Mouse (Mus musculus): Measurements from ENCODE around the gene Lipe. TPM values are rescaled to one million over a fixed set of nuclear protein-coding genes. Genes with fewer than 3 reads are reported as not detected.
A peak's percentile ranks its signal among the peaks of the same experiment; 100 is the strongest.
"Not testable (repeated sequence)": the region's sequence is repeated elsewhere in the genome, so short reads cannot be mapped to it uniquely, and the experiment has no call there.

The Lipe gene
- total RNA-seq (2021): 10 to 100 TPM; 12.8 to 42.6 TPM
- long read RNA-seq, experiment 1, partial matches to known transcripts: 1 of 7 reads
- long read RNA-seq, experiment 1, other reads (novel, unspliced or antisense): 6 of 7 reads
- long read RNA-seq, experiment 2, partial matches to known transcripts: 0 of 7 reads
- long read RNA-seq, experiment 2, other reads (novel, unspliced or antisense): 3 of 7 reads

DNA sequence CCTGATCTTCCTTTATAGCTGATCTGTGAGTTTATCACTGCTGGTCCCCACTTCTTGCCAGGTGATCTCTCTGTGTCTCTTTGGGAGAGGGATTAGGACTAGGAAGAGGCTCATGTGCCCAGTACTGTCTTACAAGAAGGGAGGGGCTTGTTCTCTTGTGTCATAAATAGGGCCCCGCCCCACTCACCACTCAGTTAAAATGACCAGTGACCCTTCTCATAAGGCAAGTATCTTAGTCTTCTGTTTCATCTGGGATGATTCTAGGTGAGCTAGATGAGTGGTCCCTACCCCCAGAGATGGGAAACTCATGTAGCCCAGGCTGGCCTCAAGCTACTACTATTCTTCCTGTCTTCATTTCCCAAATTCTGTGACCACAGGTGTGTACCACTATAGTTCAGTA, at the start of gene Lipe:
TSS of gene Lipe (minus strand) at position 101 of the 400 bp plus-strand sequence.
- no peak for DNase-seq

GRCm38 (mm10) chr7:25440816-25441153, 42.3 kb upstream of the Lipe start:
- no peak for DNase-seq

DNA sequence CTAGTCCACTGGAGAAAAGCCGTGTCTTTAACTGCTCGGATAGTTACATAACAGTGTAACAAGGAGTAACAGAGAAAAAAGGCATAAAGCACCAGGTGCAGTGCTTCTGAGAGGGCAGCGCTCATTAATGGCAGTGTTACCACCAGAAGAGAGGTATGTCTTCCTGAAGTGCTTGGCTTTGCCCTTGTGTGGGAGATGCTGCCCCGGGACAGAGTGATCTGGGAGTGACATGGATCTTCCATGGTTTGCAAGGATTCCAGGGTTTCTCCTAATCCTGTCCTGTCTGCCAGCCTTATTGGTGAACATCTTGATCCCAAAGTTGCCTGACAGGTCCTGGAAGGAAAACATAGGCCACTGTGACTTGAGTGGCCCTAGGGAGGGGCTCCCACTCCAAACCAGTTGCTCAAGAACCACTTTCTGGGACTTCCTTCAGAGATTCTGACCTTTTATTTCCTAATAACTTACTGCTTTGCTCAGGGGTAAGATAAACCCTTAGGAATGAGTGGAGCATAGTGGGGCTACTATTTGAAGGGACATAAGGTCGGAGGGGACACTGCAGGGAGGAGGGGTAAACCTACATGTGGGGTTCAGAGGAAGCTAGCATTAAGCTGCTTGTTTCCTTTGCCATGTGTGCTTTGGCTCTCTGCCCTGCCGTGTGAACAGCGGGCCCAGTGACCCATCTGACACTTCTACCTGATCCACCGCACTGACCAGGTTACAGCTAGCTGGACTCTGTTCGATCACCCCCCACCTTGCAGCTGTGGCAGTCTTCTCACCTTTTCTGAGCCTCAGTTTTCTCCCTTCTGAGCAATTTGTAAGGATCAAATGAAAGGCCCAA, 41.7 kb upstream of the Lipe start:
- no peak for DNase-seq

GRCm38 (mm10) chr7:25439124-25439822, 40.8 kb upstream of the Lipe start:
- no peak for DNase-seq

GRCm38 (mm10) chr7:25436704-25437103, 38.2 kb upstream of the Lipe start:
- DNase-seq: no peak

- peak; percentile 33 for DNase-seq
Observed at GRCm38 (mm10) chr7:25436226-25436625, 37.7 kb upstream of the Lipe start.

DNA sequence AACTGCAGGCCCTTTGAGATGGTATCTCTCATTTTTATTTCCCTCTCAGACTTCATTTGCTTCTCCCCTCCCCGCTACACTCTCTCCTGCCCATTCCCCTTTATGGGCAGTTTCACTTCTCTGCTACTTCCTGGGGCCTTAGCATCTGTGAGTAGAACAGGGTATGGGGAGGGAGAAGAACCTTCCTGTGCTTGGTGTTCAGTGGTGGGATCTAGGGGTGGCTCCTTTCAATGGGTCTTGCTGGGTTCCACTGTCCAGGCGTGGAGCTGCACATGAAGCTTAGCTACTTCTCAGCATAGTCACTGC, 37.0 kb upstream of the Lipe start:
- DNase-seq: no peak

GRCm38 (mm10) chr7:25434654-25435545, 36.4 kb upstream of the Lipe start:
- no peak for DNase-seq

GRCm38 (mm10) chr7:25433781-25434560, 35.5 kb upstream of the Lipe start:
- DNase-seq: no peak

DNA sequence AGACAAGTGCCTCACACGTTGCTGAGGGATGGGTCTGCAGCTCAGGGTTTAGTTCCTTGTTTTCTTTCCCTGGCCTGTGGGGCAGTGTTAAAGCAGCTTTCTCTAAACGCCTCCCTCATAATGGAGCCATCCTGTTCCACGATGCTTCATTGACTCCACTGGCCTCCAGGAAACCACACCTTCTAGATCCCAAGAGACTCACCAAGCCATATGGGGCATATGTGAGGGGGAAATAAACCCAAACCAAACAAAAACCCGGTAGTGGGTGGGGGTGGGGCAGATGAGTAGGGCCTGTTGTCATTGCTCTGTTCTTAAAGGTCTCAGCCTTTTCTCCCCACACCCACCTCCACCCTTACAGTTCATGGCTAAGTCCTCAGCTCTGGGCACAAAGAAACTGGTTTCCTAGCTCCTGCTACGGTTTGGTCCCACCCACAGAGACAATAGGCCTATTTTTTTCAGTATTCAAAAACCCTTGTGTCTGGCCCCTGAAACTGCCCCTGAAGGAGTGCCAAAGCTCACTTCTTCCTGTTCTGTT, 34.6 kb upstream of the Lipe start:
- peak; percentile 12 for DNase-seq

DNA sequence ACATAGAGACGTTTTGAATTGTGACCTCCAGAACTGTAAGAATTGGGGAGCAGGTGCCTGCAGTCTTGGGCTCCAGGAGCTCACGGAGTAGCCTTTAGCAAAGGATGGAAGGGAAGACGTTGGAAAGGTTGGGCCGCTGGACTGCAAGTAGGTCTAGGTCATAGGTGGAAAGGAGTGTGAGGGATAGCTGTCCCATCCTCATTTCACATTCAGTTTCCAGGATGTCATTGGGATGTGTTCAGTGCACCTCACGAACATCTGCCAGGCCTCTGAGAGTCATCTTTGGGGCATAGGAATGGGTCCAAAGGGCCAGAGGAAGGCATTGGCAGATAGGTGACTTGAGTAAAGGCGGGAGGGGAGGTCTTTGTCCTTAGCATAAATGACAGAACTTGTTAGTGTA, 33.9 kb upstream of the Lipe start:
- DNase-seq: no peak

DNA sequence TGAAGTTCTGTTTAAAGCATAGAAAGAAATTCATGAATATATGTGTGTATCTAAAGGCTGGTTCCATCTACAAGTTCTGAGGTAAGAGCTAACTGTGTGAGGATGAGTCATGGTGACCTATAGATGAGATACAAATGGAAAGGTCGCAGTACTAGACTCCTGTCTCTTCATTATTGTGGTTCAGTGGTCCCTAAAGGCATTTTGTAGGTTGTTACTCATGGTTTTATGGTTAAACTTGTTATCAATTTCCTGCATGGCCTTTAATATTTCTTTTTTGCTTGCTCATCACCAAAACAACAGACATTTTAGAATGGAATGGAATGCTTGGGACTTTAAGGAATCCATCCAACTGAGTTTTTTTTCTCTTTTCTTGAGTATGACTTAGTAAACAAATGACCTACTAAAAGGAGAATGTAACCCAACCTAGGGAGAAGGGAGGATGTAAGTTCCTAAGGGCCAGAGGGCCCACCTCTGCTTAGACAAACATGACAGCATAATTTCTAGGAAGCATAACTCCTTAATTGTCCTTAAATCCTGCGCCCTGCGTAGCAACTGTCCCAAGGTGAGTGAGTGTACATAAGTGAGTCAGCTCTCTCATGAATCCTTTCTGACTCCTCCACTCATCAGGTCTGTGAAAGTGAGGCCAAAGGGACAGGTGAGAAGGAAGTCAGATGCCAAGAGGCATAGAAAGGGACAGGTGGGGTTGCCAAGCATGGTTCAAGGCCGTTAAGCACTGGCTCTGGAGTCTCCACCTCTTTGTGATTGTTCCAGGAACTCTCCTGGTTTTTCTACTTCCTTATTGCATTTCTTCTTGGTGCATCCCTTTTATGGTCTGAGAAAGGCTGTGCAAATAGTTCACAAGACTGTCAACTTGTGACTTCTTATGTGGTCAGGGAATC, 31.6 kb upstream of the Lipe start:
- DNase-seq: no peak

DNA sequence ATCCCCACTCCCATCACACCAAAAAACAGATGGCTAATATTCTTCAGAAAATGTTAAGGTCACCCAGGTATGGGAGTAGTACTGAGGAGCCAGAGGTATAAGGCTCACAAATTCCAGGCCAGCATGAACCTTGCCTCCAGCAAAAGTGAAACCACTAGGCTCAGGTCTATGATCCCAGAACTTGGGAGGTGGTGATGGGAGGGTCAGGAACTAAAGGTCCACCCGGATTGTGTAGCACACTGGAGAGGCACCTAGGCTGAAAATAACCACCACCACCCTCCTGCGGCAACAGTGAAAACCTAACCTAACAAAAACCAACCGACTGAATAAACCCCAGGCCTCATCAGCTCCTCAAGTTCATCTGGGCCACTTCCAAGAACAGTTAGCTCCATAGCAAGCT, 29.8 kb upstream of the Lipe start:
- no peak for DNase-seq

GRCm38 (mm10) chr7:25427144-25427543, 28.6 kb upstream of the Lipe start:
- DNase-seq: no peak

DNA sequence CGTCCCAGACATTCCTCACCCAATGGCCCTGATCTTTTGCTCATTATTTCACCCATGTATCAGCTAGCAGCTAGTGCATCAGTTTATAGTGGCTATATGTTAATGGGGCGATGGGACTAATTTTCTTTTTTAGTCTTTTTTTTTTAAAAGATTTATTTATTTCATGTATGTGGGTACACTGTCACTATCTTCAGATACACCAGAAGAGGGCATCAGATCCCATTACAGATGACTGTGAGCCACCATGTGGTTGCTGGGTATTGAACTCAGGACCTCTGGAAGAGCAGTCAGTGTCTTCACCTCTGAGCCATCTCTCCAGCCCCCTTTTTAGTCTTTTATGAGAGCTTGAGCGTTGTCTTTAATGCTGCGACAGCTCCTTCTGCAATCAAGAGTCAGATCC, 27.9 kb upstream of the Lipe start:
- DNase-seq: not testable (repeated sequence)

DNA sequence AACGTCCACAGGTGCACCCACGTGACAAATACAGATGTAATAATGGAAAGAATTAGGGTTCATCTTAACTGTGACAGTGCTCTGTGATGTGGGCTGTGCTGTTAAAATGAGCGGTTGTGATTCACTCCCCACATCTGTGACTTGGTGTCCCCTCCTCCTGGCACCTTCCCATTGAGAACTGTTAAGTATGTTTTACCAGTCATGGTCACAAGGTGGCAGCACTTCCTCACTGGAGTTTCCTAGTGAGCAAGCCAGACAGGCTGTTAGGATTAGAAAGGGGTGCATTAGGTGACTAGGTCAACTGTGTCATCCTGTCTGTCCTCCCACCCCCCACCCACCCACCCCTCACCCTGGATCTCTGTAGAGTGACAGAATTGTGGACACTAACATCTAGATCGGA, 25.9 kb upstream of the Lipe start:
- DNase-seq: peak; percentile 32

- no peak for DNase-seq
Observed at GRCm38 (mm10) chr7:25422286-25422841, 23.9 kb upstream of the Lipe start.

DNA sequence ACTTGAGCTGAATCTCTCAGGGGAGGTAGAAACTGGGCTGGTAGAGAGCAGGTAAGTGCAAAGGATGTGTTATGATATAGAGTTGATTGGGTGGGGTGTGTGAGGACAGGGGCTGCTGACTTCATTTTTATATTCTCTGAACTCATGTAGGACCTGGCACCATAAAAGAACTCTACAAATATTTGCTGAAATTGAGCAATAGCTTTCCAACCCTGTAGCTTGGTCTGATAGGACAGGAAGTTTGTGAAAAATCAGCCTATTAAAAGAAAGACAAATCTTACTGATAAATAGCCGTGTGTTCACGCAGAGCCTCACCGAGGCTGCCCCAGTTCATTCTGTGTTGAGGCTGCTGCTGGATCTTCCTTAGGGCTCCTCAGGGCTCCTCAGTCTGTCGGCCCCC, 21.4 kb upstream of the Lipe start:
- no peak for DNase-seq

GRCm38 (mm10) chr7:25419536-25419935, 21.0 kb upstream of the Lipe start:
- DNase-seq: no peak

DNA sequence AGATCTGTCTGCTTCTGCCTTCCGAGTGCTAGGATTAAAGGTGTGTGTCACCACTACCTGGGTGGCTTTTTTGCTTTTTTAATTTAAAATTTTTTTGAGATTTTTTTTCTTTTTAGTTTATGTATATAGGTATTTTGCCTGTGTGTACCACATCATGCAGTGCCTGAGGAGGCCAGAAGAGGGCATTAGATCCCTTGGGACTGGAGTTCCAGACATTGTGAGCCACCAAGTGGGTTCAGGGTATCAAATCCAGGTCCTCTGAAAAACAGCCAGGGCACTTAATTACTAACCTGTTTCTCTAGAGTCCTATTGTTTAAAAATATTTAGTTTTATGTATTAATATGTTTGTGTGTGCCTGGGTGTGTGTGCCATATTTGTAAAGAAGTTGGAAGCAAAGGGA, 19.1 kb upstream of the Lipe start:
- DNase-seq: no peak
